Mouse (Mus musculus) liver, embryonic 14.5 days (tissue): ENCODE measurements at regions not wholly inside any gene's neighbourhood (a gene's known extent, or its start where the extent isn't known, plus 50 kb on each side); places are given as distances from the start of the nearest gene placed in this dataset.

Experiments
- ATAC-seq: fragments of 200-750 bp; cut with Nextera tagmentation; 2 replicates; pipeline ENCODE4 v1.8.0; 2017; ENCODE audit warnings: moderate number of reproducible peaks, mild to moderate bottlenecking, moderate library complexity; ENCODE audit not compliant: insufficient read depth
- DNase-seq, 3 experiments: peaks; one replicate each; pipeline ENCODE4 v3.0.0-alpha.2; 2012 to 2013; ENCODE audit warnings: low read depth in 3 of 3, low spot score in 3 of 3
- H3K27ac ChIP-seq: fragments of 300-500 bp; sonication (generic); 2 replicates; pipeline ENCODE4 v1.5.1; 2014; ENCODE audit warnings: moderate library complexity, mild to moderate bottlenecking, control low read depth, inconsistent platforms
- H3K27me3 ChIP-seq: fragments of 300-500 bp; sonication (generic); 2 replicates; pipeline ENCODE4 v1.6.1; 2014; ENCODE audit warnings: mild to moderate bottlenecking, low read length, moderate library complexity; ENCODE audit not compliant: control insufficient read depth, insufficient read depth
- H3K36me3 ChIP-seq: fragments of 300-500 bp; sonication (generic); replicated peaks from 2 replicates; pipeline ENCODE4 v1.6.1; 2014; ENCODE audit warnings: low read depth; ENCODE audit not compliant: control insufficient read depth, insufficient read depth
- H3K4me1 ChIP-seq, 2 experiments: fragments of 200-500 bp in 1 of 2; fragments of 300-500 bp in 1 of 2; sonication (generic) in 1 of 2; replicated peaks; 2 replicates each; pipeline ENCODE4 v1.6.1; 2012 to 2014; ENCODE audit warnings: antibody characterized with exemption in 1 of 2, inconsistent platforms in 1 of 2, low read length in 1 of 2; ENCODE audit not compliant: control insufficient read depth in 2 of 2, insufficient read depth in 2 of 2
- H3K4me2 ChIP-seq: fragments of 300-500 bp; sonication (generic); 2 replicates; pipeline ENCODE4 v1.6.1; 2014; ENCODE audit warnings: low read depth, mild to moderate bottlenecking, control low read depth, moderate library complexity
- H3K4me3 ChIP-seq, 2 experiments: fragments of 200-500 bp in 1 of 2; fragments of 300-500 bp in 1 of 2; sonication (generic) in 1 of 2; 2 replicates each; pipeline ENCODE4 v1.5.1; 2012 to 2014; ENCODE audit warnings: low read depth in 2 of 2, low read length in 2 of 2, mild to moderate bottlenecking in 2 of 2, control low read depth in 1 of 2, inconsistent platforms in 1 of 2, moderate library complexity in 1 of 2; ENCODE audit not compliant: insufficient read depth in 1 of 2
- H3K9ac ChIP-seq: fragments of 300-500 bp; sonication (generic); replicated peaks from 2 replicates; pipeline ENCODE4 v1.6.1; 2014; ENCODE audit warnings: mild to moderate bottlenecking, control low read depth, moderate library complexity
- H3K9me3 ChIP-seq: fragments of 300-500 bp; sonication (generic); 2 replicates; pipeline ENCODE4 v1.6.1; 2016; ENCODE audit warnings: low read length, mixed read lengths; ENCODE audit not compliant: control insufficient read depth
- CTCF ChIP-seq: IDR thresholded peaks from 2 replicates; pipeline ENCODE4 v1.5.1; 2016; ENCODE audit warnings: antibody characterized with exemption, low read depth, control low read depth
- EP300 ChIP-seq: IDR thresholded peaks from 2 replicates; pipeline ENCODE4 v1.6.1; 2016; ENCODE audit warnings: antibody characterized with exemption, low read depth
- WGBS: fragments of 180-500 bp; shearing (Covaris S2); extraction: QIAGEN DNeasy Blood & Tissue Kit; methylation state at CpG from one replicate; pipeline ENCODE4 v1.1.7; 2014; ENCODE audit not compliant: insufficient replicate concordance; 5-methylcytosine and 5-hydroxymethylcytosine counted together

GRCm38 (mm10) chr15:72201791-72202190 lies 1632.6 kb upstream of the Gm6569 start:
- Histone ChIP-seq H3K4me3 (no peak overlapping the region), H3K4me1 (no peaks in the 10 kb centered on the region), H3K9me3 (no peaks in the 10 kb centered on the region), H3K36me3 (no peaks in the 10 kb centered on the region), H3K27ac (no peak overlapping the region), H3K27me3 (no peaks in the 10 kb centered on the region), H3K4me2 (no peak overlapping the region), H3K9ac (no peak overlapping the region)
- DNase-seq (no peak), ATAC-seq (no peak)
- TF ChIP-seq CTCF (no peak), EP300 (no peak)
- 18% methylated on average over 1 of the region's 1 CpGs for WGBS

GRCm38 (mm10) chr15:72205240-72205799 lies 1629.0 kb upstream of the Gm6569 start:
- H3K9ac ChIP-seq, result no peak overlapping the region
- WGBS, result 41% methylated on average over 8 of the region's 8 CpGs
- DNase-seq (no peak), ATAC-seq (no peak)
- no peaks in the 10 kb centered on the region for H3K4me1 ChIP-seq
- H3K4me3 ChIP-seq, result no peak overlapping the region
- no peak overlapping the region for H3K27ac ChIP-seq
- TF ChIP-seq CTCF, result no peak
- no peak for TF ChIP-seq EP300
- H3K36me3 ChIP-seq, result no peaks in the 10 kb centered on the region
- H3K4me2 ChIP-seq, result no peak overlapping the region
- no peaks in the 10 kb centered on the region for H3K27me3 ChIP-seq
- H3K9me3 ChIP-seq, result no peaks in the 10 kb centered on the region

- no peak overlapping the region for H3K4me3 ChIP-seq
- H3K27ac ChIP-seq, result no peak overlapping the region
- no peaks in the 10 kb centered on the region for H3K4me1 ChIP-seq
- WGBS, result 18% methylated on average over 9 of the region's 9 CpGs
- DNase-seq, result no peak
- H3K36me3 ChIP-seq, result no peaks in the 10 kb centered on the region
- TF ChIP-seq CTCF (peak; percentile 74), EP300 (no peak)
- H3K4me2 ChIP-seq, result no peak overlapping the region
- no peak for ATAC-seq
- H3K9ac ChIP-seq, result no peak overlapping the region
- no peaks in the 10 kb centered on the region for H3K27me3 ChIP-seq
- no peaks in the 10 kb centered on the region for H3K9me3 ChIP-seq
Measured at GRCm38 (mm10) chr15:72205950-72206349, 1628.4 kb upstream of the Gm6569 start.

GRCm38 (mm10) chr15:72207589-72207988 lies 1626.8 kb upstream of the Gm6569 start:
- TF ChIP-seq EP300, result no peak
- TF ChIP-seq CTCF, result no peak
- Histone ChIP-seq H3K9me3 (no peaks in the 10 kb centered on the region), H3K4me3 (no peak overlapping the region), H3K27me3 (no peaks in the 10 kb centered on the region), H3K4me2 (no peak overlapping the region), H3K36me3 (no peaks in the 10 kb centered on the region), H3K9ac (no peak overlapping the region), H3K27ac (no peak overlapping the region), H3K4me1 (no peaks in the 10 kb centered on the region)
- ATAC-seq (no peak), DNase-seq (no peak)
- 63% methylated on average over 4 of the region's 4 CpGs for WGBS

- Histone ChIP-seq H3K4me3 (no peak overlapping the region), H3K4me1 (no peaks in the 10 kb centered on the region), H3K27me3 (no peaks in the 10 kb centered on the region), H3K27ac (no peak overlapping the region), H3K9me3 (no peaks in the 10 kb centered on the region), H3K36me3 (no peaks in the 10 kb centered on the region), H3K9ac (no peak overlapping the region), H3K4me2 (no peak overlapping the region)
- 43% methylated on average over 4 of the region's 4 CpGs for WGBS
- TF ChIP-seq EP300 (no peak), CTCF (no peak)
- ATAC-seq (no peak), DNase-seq (no peak)
Measured at GRCm38 (mm10) chr15:72208076-72208475, 1626.3 kb upstream of the Gm6569 start.
